Mouse (Mus musculus) midbrain, embryonic 13.5 days (tissue): ENCODE data around the gene Gba. TPM values are rescaled to one million over a fixed set of nuclear protein-coding genes. Genes with fewer than 3 reads are reported as not detected.
A peak's percentile ranks its signal among the peaks of the same experiment; 100 is the strongest.

ENCODE experiments used
- ATAC-seq: fragments of 200-750 bp; cut with Nextera tagmentation; 2 replicates; pipeline ENCODE4 v1.8.0; 2017; ENCODE audit warnings: mild to moderate bottlenecking, moderate TSS enrichment, moderate library complexity
- H3K27ac ChIP-seq: fragments of 300-500 bp; sonication (generic); 2 replicates; pipeline ENCODE4 v1.5.1; 2015; ENCODE audit warnings: inconsistent platforms, mild to moderate bottlenecking, moderate library complexity
- H3K27me3 ChIP-seq: fragments of 300-500 bp; sonication (generic); 2 replicates; pipeline ENCODE4 v1.6.1; 2015; ENCODE audit warnings: mild to moderate bottlenecking, inconsistent platforms
- H3K36me3 ChIP-seq: fragments of 300-500 bp; sonication (generic); 2 replicates; pipeline ENCODE4 v1.6.1; 2015; ENCODE audit warnings: mild to moderate bottlenecking, inconsistent platforms
- H3K4me1 ChIP-seq: fragments of 300-500 bp; sonication (generic); replicated peaks from 2 replicates; pipeline ENCODE4 v1.6.1; 2015; ENCODE audit warnings: inconsistent platforms
- H3K4me2 ChIP-seq: fragments of 300-500 bp; sonication (generic); replicated peaks from 2 replicates; pipeline ENCODE4 v1.6.1; 2015; ENCODE audit warnings: moderate library complexity, mild to moderate bottlenecking, inconsistent platforms
- H3K4me3 ChIP-seq: fragments of 300-500 bp; sonication (generic); replicated peaks from 2 replicates; pipeline ENCODE4 v1.5.1; 2015; ENCODE audit warnings: mild to moderate bottlenecking, inconsistent platforms
- H3K9ac ChIP-seq: fragments of 300-500 bp; sonication (generic); replicated peaks from 2 replicates; pipeline ENCODE4 v1.6.1; 2015; ENCODE audit warnings: mild to moderate bottlenecking, inconsistent platforms
- H3K9me3 ChIP-seq: fragments of 300-500 bp; sonication (generic); 2 replicates; pipeline ENCODE4 v1.6.1; 2016; ENCODE audit warnings: mild to moderate bottlenecking, inconsistent platforms
- WGBS: fragments of 180-500 bp; shearing (Covaris S2); methylation state at CpG from one replicate; pipeline ENCODE4 v1.1.7; 2015; 5-methylcytosine and 5-hydroxymethylcytosine counted together
- microRNA counts: library from miRNA; unstranded; fragments of <30 nt; microRNA quantifications from one replicate; lab custom pipeline; 2016
- microRNA-seq: library from miRNA; unstranded; fragments of <30 nt; microRNA quantifications from one replicate; pipeline ENCODE4, GENCODE M21; 2016
- polyA plus RNA-seq: library from polyadenylated mRNA; unstranded; fragments of >200 nt; fragmentation: Nextera tagmentation; extraction: Ambion mirVana; gene quantifications from 2 replicates; pipeline ENCODE4 v1.2.1, GENCODE M21; 2015

The Gba gene
- polyA plus RNA-seq, 1 experiment from 2014 or later, result 43.5 TPM

- Histone ChIP-seq H3K36me3 (peaks cover 6% of the 10 kb centered on the region; the same call in 1 of the 2 replicates), H3K9me3 (no peaks in the 10 kb centered on the region), H3K4me1 (peaks cover 55% of the 10 kb centered on the region), H3K4me3 (peak overlapping the region; percentile 75), H3K27me3 (no peaks in the 10 kb centered on the region), H3K9ac (peak overlapping the region; percentile 84; the same call in 1 of the 2 replicates), H3K4me2 (peak overlapping the region; percentile 93), H3K27ac (no peak overlapping the region)
- WGBS, result 80% methylated on average over 4 of the region's 4 CpGs
- no peak for ATAC-seq
Observed at GRCm38 (mm10) chr3:89247466-89247865, 44.7 kb downstream of the Gba start.

DNA sequence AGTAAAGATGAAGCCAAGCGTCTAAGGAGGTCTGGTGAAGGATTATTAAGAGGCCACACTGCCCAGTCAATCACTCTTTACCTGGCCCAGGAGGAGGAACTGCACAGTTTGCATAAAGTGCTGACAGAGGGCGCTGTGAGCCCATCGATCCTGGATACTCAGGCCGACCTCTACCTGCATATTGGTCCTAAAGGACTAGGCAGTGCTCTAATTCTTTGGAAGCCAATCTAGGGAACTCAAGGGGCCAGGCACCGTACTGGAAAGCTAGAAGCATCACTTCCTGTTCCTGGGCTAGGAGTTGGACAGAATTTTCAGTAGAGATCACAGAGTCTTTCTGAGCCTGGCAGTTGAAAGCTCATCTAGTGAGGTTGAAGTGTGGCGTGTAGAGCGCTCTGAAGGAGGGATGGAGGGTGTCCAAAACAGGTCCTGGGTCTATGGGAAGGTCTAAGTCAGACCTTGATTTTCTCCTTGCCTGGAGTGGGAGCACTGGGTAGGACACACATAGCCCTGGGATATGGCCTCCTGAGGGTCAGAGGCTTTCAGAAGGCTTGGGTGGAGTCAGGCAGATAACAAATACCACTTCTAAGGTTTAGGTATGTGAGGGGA, 47.8 kb downstream of the Gba start:
- no peaks in the 10 kb centered on the region for H3K9me3 ChIP-seq
- H3K4me3 ChIP-seq, result no peak overlapping the region
- ATAC-seq, result no peak
- H3K9ac ChIP-seq, result no peak overlapping the region
- H3K27me3 ChIP-seq, result 0 out of 2 replicates have a peak, but pooled peaks cover 3% of the 10 kb centered on the region
- no peak overlapping the region for H3K27ac ChIP-seq
- 22% methylated on average over 7 of the region's 7 CpGs for WGBS
- H3K4me2 ChIP-seq, result no peak overlapping the region
- peaks cover 6% of the 10 kb centered on the region; the same call in 1 of the 2 replicates for H3K36me3 ChIP-seq
- peaks cover 32% of the 10 kb centered on the region for H3K4me1 ChIP-seq

- ATAC-seq, result no peak
- peak overlapping the region; percentile 11; the same call in 1 of the 2 replicates for H3K4me2 ChIP-seq
- no peak overlapping the region for H3K4me3 ChIP-seq
- 8% methylated on average over 17 of the region's 17 CpGs for WGBS
- no peaks in the 10 kb centered on the region for H3K9me3 ChIP-seq
- H3K9ac ChIP-seq, result no peak overlapping the region
- peaks cover 6% of the 10 kb centered on the region; the same call in 1 of the 2 replicates for H3K36me3 ChIP-seq
- H3K27ac ChIP-seq, result no peak overlapping the region
- H3K27me3 ChIP-seq, result 0 out of 2 replicates have a peak, but pooled peaks cover 3% of the 10 kb centered on the region
- H3K4me1 ChIP-seq, result peaks cover 26% of the 10 kb centered on the region
Observed at GRCm38 (mm10) chr3:89251365-89251895, 48.7 kb downstream of the Gba start.

DNA sequence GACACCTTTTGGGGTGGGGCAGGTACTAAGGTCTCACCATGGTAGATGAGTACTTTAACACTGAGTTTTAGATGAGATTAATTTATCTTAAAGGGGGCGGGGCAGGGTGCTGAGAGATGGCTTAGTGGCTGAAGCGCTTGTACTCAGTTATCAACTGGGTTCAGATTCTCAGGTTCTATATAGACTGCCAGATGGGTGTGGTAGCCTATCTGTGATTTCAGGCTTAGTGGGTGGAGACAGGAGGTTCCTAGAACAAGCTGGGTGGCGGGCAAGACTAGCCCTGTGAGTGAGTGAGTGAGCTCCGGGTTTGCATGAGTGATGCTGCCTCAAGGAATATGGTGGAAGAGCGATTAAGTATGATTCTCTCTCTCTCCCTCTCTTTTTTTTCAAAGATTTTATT, 52.3 kb downstream of the Gba start:
- Histone ChIP-seq H3K9ac (no peak overlapping the region), H3K4me1 (peaks cover 8% of the 10 kb centered on the region), H3K4me3 (no peak overlapping the region), H3K27ac (no peak overlapping the region), H3K27me3 (peaks cover 6% of the 10 kb centered on the region; the same call in 1 of the 2 replicates), H3K36me3 (no peaks in the 10 kb centered on the region), H3K4me2 (no peak overlapping the region), H3K9me3 (no peaks in the 10 kb centered on the region)
- no peak for ATAC-seq
- 92% methylated on average over 5 of the region's 5 CpGs for WGBS

DNA sequence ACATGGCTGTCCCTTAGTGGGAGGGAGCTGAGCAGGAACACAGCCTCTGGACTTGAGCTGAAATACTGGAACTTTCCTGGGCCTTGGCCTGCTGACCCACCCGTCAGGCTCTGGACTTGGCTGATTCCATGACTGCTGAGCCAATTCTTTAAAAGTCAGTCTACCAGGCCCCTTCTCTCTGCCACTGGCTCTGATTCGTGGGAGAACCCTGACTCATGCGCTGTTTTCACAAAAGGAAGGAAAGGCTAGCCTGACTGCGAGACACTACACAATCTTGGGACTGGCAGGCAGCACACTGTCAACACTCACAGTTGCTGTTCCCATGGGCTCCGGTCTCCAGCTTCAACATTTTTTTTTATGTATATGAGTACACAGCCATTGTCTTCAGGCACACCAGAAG, 53.4 kb downstream of the Gba start:
- Histone ChIP-seq H3K36me3 (no peaks in the 10 kb centered on the region), H3K9ac (no peak overlapping the region), H3K4me1 (peaks cover 6% of the 10 kb centered on the region), H3K27ac (no peak overlapping the region), H3K4me3 (no peak overlapping the region), H3K4me2 (no peak overlapping the region), H3K27me3 (peaks cover 6% of the 10 kb centered on the region; the same call in 1 of the 2 replicates), H3K9me3 (no peaks in the 10 kb centered on the region)
- no peak for ATAC-seq
- WGBS, result 82% methylated on average over 5 of the region's 5 CpGs

MicroRNAs within 50 kb of the gene (microRNA counts, 519-probe panel; counts per million panel counts)
- microRNA mmu-miR-92b (lab: Ali Mortazavi, UCI), result 3,974 counts per million, percentile 74 among the panel's probes with 10 or more counts

Small RNA genes lying within 50 kb of the gene (microRNA-seq; reads per million reads assigned to microRNA genes)
- gene Mir92b, result 8,865 reads per million, percentile 95 among the genes with 10 or more reads in this experiment

Other genes starting within 250 kb of the Gba start
- 59.8 and 69.5 TPM in 2 replicates for gene Rusc1, start 109.6 kb upstream of the Gba start, polyA plus RNA-seq
- not detected in 2 replicates for gene Gm43738, start 101.8 kb upstream of the Gba start, polyA plus RNA-seq
- 351 and 358 TPM in 2 replicates for gene Fdps, start 101.0 kb upstream of the Gba start, polyA plus RNA-seq
- 0.24 TPM in 1 of 2 replicates, not detected in the other for gene Pklr, start 66.8 kb upstream of the Gba start, polyA plus RNA-seq
- gene Hcn3, start 42.7 kb upstream of the Gba start, polyA plus RNA-seq, result 28.9 and 32.3 TPM in 2 replicates
- gene Clk2, start 38.1 kb upstream of the Gba start, polyA plus RNA-seq, result 24.9 and 32.9 TPM in 2 replicates
- 110 and 116 TPM in 2 replicates for gene Scamp3, start 25.5 kb upstream of the Gba start, polyA plus RNA-seq
- 27.5 and 31.3 TPM in 2 replicates for gene Fam189b, start 19.8 kb upstream of the Gba start, polyA plus RNA-seq
- gene Thbs3, start 12.3 kb downstream of the Gba start, polyA plus RNA-seq, result 82.9 and 86.2 TPM in 2 replicates
- 158 and 165 TPM in 2 replicates for gene Mtx1, start 24.2 kb downstream of the Gba start, polyA plus RNA-seq
- gene Muc1, start 26.1 kb downstream of the Gba start, polyA plus RNA-seq, result 3.2 and 3.4 TPM in 2 replicates
- 205 and 209 TPM in 2 replicates for gene Krtcap2, start 43.0 kb downstream of the Gba start, polyA plus RNA-seq
- gene Trim46, start 43.4 kb downstream of the Gba start, polyA plus RNA-seq, result 58.6 and 59.4 TPM in 2 replicates
- gene Dpm3, start 56.4 kb downstream of the Gba start, polyA plus RNA-seq, result 74.6 and 75.9 TPM in 2 replicates
- 31.8 and 37.5 TPM in 2 replicates for gene Slc50a1, start 67.6 kb downstream of the Gba start, polyA plus RNA-seq
- gene Efna1, start 78.2 kb downstream of the Gba start, polyA plus RNA-seq, result 9.7 and 10.7 TPM in 2 replicates
- 21.8 and 22.5 TPM in 2 replicates for gene Efna3, start 120.0 kb downstream of the Gba start, polyA plus RNA-seq
- gene Efna4, start 135.1 kb downstream of the Gba start, polyA plus RNA-seq, result 8.8 and 11.4 TPM in 2 replicates
- gene Adam15, start 147.1 kb downstream of the Gba start, polyA plus RNA-seq, result 28.2 and 34.2 TPM in 2 replicates
- gene Dcst2, start 159.0 kb downstream of the Gba start, polyA plus RNA-seq, result 0.19 and 0.24 TPM in 2 replicates
- gene Dcst1, start 162.3 kb downstream of the Gba start, polyA plus RNA-seq, result 0.88 and 0.93 TPM in 2 replicates
- 0.45 and 0.54 TPM in 2 replicates for gene Zbtb7b, start 191.8 kb downstream of the Gba start, polyA plus RNA-seq
- gene Lenep, start 199.9 kb downstream of the Gba start, polyA plus RNA-seq, result 1.5 TPM in 1 of 2 replicates, not detected in the other
- 37.2 and 37.8 TPM in 2 replicates for gene Flad1, start 208.9 kb downstream of the Gba start, polyA plus RNA-seq
- 176 and 177 TPM in 2 replicates for gene Cks1b, start 215.5 kb downstream of the Gba start, polyA plus RNA-seq
- 17.3 and 17.8 TPM in 2 replicates for gene Shc1, start 215.5 kb downstream of the Gba start, polyA plus RNA-seq
- gene Pygo2, start 227.3 kb downstream of the Gba start, polyA plus RNA-seq, result 37.4 and 43.4 TPM in 2 replicates
- 12.2 and 14.1 TPM in 2 replicates for gene Pbxip1, start 233.8 kb downstream of the Gba start, polyA plus RNA-seq